Mouse (Mus musculus): ENCODE measurements around the gene Uty. TPM values are rescaled to one million over a fixed set of nuclear protein-coding genes. Genes with fewer than 3 reads are reported as not detected.

The Uty gene
- 0.89 TPM in 1 of 2 replicates, not detected in the other for polyA plus RNA-seq (2012; ENCODE audit: low replicate concordance)

GRCm38 (mm10) chrY:1245426-1245863 lies at the start of gene Uty:
Gene Uty, minus strand, starts transcription at chrY:1245759.

GRCm38 (mm10) chrY:1286171-1286795 lies 40.7 kb upstream of the Uty start, which contains the start of gene Ddx3y:
Gene Ddx3y, minus strand, starts transcription at chrY:1286629.

Other genes with a start within 250 kb of the Uty start
- 4.8 TPM in 1 of 2 replicates, not detected in the other for gene Eif2s3y, start 235.2 kb downstream of the Uty start, polyA plus RNA-seq (2012; ENCODE audit: low replicate concordance)
- gene Ddx3y, start 40.9 kb upstream of the Uty start, polyA plus RNA-seq (2012; ENCODE audit: low replicate concordance) = 5.0 TPM in 1 of 2 replicates, not detected in the other
- not detected in 2 replicates for gene Usp9y, start 214.0 kb upstream of the Uty start, polyA plus RNA-seq (2012; ENCODE audit: low replicate concordance)

Data from hematopoietic multipotent progenitor cell, adult 10-12 weeks (in vitro differentiated cells).